Mouse (Mus musculus): Measurements from ENCODE around the gene Snf8. TPM values are rescaled to one million over a fixed set of nuclear protein-coding genes. Genes with fewer than 3 reads are reported as not detected.

The Snf8 gene
- polyA plus RNA-seq, 1 experiment from 2014 or later, result 92.6 TPM

GRCm38 (mm10) chr11:96093361-96093760, 58.7 kb downstream of the Snf8 start:
- H3K9me3 ChIP-seq (replicated peaks; ENCODE audit: control insufficient read depth, low read length), result no peaks in the 10 kb centered on the region
- no peak overlapping the region for H3K4me2 ChIP-seq (ENCODE audit: low read depth, low read length)
- WGBS, result 9% methylated on average over 3 of the region's 3 CpGs
- no peak for ATAC-seq (ENCODE audit: insufficient read depth, low FRiP score)
- H3K4me3 ChIP-seq (replicated peaks; ENCODE audit: low read length), result no peak overlapping the region
- H3K9ac ChIP-seq (ENCODE audit: low read length), result no peak overlapping the region
- H3K27me3 ChIP-seq (ENCODE audit: control insufficient read depth, insufficient read depth, low read length), result no peaks in the 10 kb centered on the region
- no peak overlapping the region for H3K27ac ChIP-seq (ENCODE audit: low read length)
- H3K4me1 ChIP-seq (ENCODE audit: control insufficient read depth, insufficient read depth, low read length), result peaks cover 7% of the 10 kb centered on the region; the same call in 1 of the 2 replicates
- no peaks in the 10 kb centered on the region for H3K36me3 ChIP-seq (ENCODE audit: control insufficient read depth, insufficient read depth, low read length)

Other genes starting within 250 kb of the Snf8 start
- gene Phospho1, start 210.4 kb upstream of the Snf8 start, polyA plus RNA-seq (2015; fragmentation: Nextera tagmentation; extraction: Ambion mirVana), result 0.54 and 0.94 TPM in 2 replicates
- gene Gngt2, start 197.7 kb upstream of the Snf8 start, polyA plus RNA-seq (2015; fragmentation: Nextera tagmentation; extraction: Ambion mirVana), result 16.1 and 18.2 TPM in 2 replicates
- 9.7 and 9.9 TPM in 2 replicates for gene Abi3, start 192.4 kb upstream of the Snf8 start, polyA plus RNA-seq (2015; fragmentation: Nextera tagmentation; extraction: Ambion mirVana)
- 3.0 and 4.5 TPM in 2 replicates for gene B4galnt2, start 120.0 kb upstream of the Snf8 start, polyA plus RNA-seq (2015; fragmentation: Nextera tagmentation; extraction: Ambion mirVana)
- gene Igf2bp1, start 28.9 kb upstream of the Snf8 start, polyA plus RNA-seq (2015; fragmentation: Nextera tagmentation; extraction: Ambion mirVana), result 24.1 and 26.7 TPM in 2 replicates
- gene Gip, start 10.3 kb upstream of the Snf8 start, polyA plus RNA-seq (2015; fragmentation: Nextera tagmentation; extraction: Ambion mirVana), result 2.5 and 5.3 TPM in 2 replicates
- gene Ube2z, start 30.5 kb downstream of the Snf8 start, polyA plus RNA-seq (2015; fragmentation: Nextera tagmentation; extraction: Ambion mirVana), result 32.6 and 34.0 TPM in 2 replicates
- gene Atp5g1, start 40.8 kb downstream of the Snf8 start, polyA plus RNA-seq (2015; fragmentation: Nextera tagmentation; extraction: Ambion mirVana), result 693 and 716 TPM in 2 replicates
- 0.25 TPM in 1 of 2 replicates, not detected in the other for gene Calcoco2, start 77.1 kb downstream of the Snf8 start, polyA plus RNA-seq (2015; fragmentation: Nextera tagmentation; extraction: Ambion mirVana)
- 0.21 and 0.58 TPM in 2 replicates for gene Ttll6, start 98.9 kb downstream of the Snf8 start, polyA plus RNA-seq (2015; fragmentation: Nextera tagmentation; extraction: Ambion mirVana)
- not detected in 2 replicates for gene Hoxb13, start 159.4 kb downstream of the Snf8 start, polyA plus RNA-seq (2015; fragmentation: Nextera tagmentation; extraction: Ambion mirVana)
- gene Hoxb9, start 236.6 kb downstream of the Snf8 start, polyA plus RNA-seq (2015; fragmentation: Nextera tagmentation; extraction: Ambion mirVana), result 0.14 and 0.16 TPM in 2 replicates
- gene Hoxb8, start 247.0 kb downstream of the Snf8 start, polyA plus RNA-seq (2015; fragmentation: Nextera tagmentation; extraction: Ambion mirVana), result 0.44 and 1.5 TPM in 2 replicates